Mouse (Mus musculus) hindbrain, embryonic 16.5 days (tissue): ENCODE measurements around the gene Camta1. TPM values are rescaled to one million over a fixed set of nuclear protein-coding genes. Genes with fewer than 3 reads are reported as not detected.
A peak's percentile ranks its signal among the peaks of the same experiment; 100 is the strongest.

Experiments
- ATAC-seq: fragments of 200-750 bp; cut with Nextera tagmentation; 2 replicates; pipeline ENCODE4 v1.8.0; 2017; ENCODE audit warnings: moderate TSS enrichment, moderate library complexity
- H3K27ac ChIP-seq: fragments of 300-500 bp; sonication (generic); 2 replicates; pipeline ENCODE4 v1.5.1; 2014; ENCODE audit warnings: low read depth, mild to moderate bottlenecking, control low read depth, low read length, moderate library complexity
- H3K27me3 ChIP-seq: fragments of 300-500 bp; sonication (generic); replicated peaks from 2 replicates; pipeline ENCODE4 v1.6.1; 2014; ENCODE audit warnings: low read length; ENCODE audit not compliant: control insufficient read depth, insufficient read depth
- H3K36me3 ChIP-seq: fragments of 300-500 bp; sonication (generic); 2 replicates; pipeline ENCODE4 v1.6.1; 2014; ENCODE audit warnings: mild to moderate bottlenecking, low read length, moderate library complexity, mixed read lengths; ENCODE audit not compliant: control insufficient read depth, insufficient read depth
- H3K4me1 ChIP-seq: fragments of 300-500 bp; sonication (generic); 2 replicates; pipeline ENCODE4 v1.6.1; 2014; ENCODE audit warnings: low read depth, low read length; ENCODE audit not compliant: control insufficient read depth, insufficient read depth
- H3K4me2 ChIP-seq: fragments of 300-500 bp; sonication (generic); 2 replicates; pipeline ENCODE4 v1.6.1; 2014; ENCODE audit warnings: mild to moderate bottlenecking, low read length, control low read depth, moderate library complexity
- H3K4me3 ChIP-seq: fragments of 300-500 bp; sonication (generic); 2 replicates; pipeline ENCODE4 v1.5.1; 2014; ENCODE audit warnings: mild to moderate bottlenecking, low read length, control low read depth, moderate library complexity
- H3K9ac ChIP-seq: fragments of 300-500 bp; sonication (generic); 2 replicates; pipeline ENCODE4 v1.6.1; 2014; ENCODE audit warnings: low read depth, mild to moderate bottlenecking, control low read depth, low read length, moderate library complexity
- H3K9me3 ChIP-seq: fragments of 300-500 bp; sonication (generic); 2 replicates; pipeline ENCODE4 v1.6.1; 2014; ENCODE audit warnings: mild to moderate bottlenecking, low read length, moderate library complexity; ENCODE audit not compliant: control insufficient read depth
- WGBS: fragments of 180-500 bp; shearing (Covaris S2); extraction: QIAGEN DNeasy Blood & Tissue Kit; methylation state at CpG from one replicate; pipeline ENCODE4 v1.1.7; 2014; 5-methylcytosine and 5-hydroxymethylcytosine counted together
- polyA plus RNA-seq: library from polyadenylated mRNA; unstranded; fragments of >200 nt; fragmentation: Nextera tagmentation; extraction: Ambion mirVana; gene quantifications from 2 replicates; pipeline ENCODE4 v1.2.1, GENCODE M21; 2015

Gene Camta1
- polyA plus RNA-seq, 1 experiment from 2014 or later: 153 TPM

- no peak overlapping the region for H3K4me3 ChIP-seq
- WGBS: 14% methylated on average over 16 of the region's 16 CpGs
- ATAC-seq: peak; percentile 60; the same call in 1 of the 2 replicates
- H3K27ac ChIP-seq: no peak overlapping the region
- H3K4me1 ChIP-seq: peaks cover 4% of the 10 kb centered on the region
- H3K27me3 ChIP-seq: no peaks in the 10 kb centered on the region
- H3K4me2 ChIP-seq: no peak overlapping the region
- H3K9ac ChIP-seq: no peak overlapping the region
- no peaks in the 10 kb centered on the region for H3K36me3 ChIP-seq
- H3K9me3 ChIP-seq: no peaks in the 10 kb centered on the region
These were observed 257.2 kb downstream of the Camta1 start for GRCm38 (mm10) chr4:151604481-151604880.

- ATAC-seq: no peak
- 54% methylated on average over 9 of the region's 9 CpGs for WGBS
- Histone ChIP-seq H3K27ac (no peak overlapping the region), H3K9ac (no peak overlapping the region), H3K4me2 (no peak overlapping the region), H3K36me3 (no peaks in the 10 kb centered on the region), H3K27me3 (no peaks in the 10 kb centered on the region), H3K9me3 (no peaks in the 10 kb centered on the region), H3K4me1 (peaks cover 4% of the 10 kb centered on the region), H3K4me3 (no peak overlapping the region)
These were observed 258.1 kb downstream of the Camta1 start for GRCm38 (mm10) chr4:151603586-151603985.

- Histone ChIP-seq H3K27ac (no peak overlapping the region), H3K9ac (no peak overlapping the region), H3K4me1 (peaks cover 3% of the 10 kb centered on the region; the same call in 1 of the 2 replicates), H3K9me3 (no peaks in the 10 kb centered on the region), H3K36me3 (no peaks in the 10 kb centered on the region), H3K4me3 (no peak overlapping the region), H3K27me3 (no peaks in the 10 kb centered on the region), H3K4me2 (no peak overlapping the region)
- 44% methylated on average over 8 of the region's 8 CpGs for WGBS
- peak; percentile 42; the same call in 1 of the 2 replicates for ATAC-seq
These were observed 266.6 kb downstream of the Camta1 start for GRCm38 (mm10) chr4:151595116-151595515.

- no peak overlapping the region for H3K4me2 ChIP-seq
- H3K27me3 ChIP-seq: no peaks in the 10 kb centered on the region
- no peak for ATAC-seq
- H3K4me1 ChIP-seq: peaks cover 3% of the 10 kb centered on the region; the same call in 1 of the 2 replicates
- no peak overlapping the region for H3K4me3 ChIP-seq
- H3K36me3 ChIP-seq: no peaks in the 10 kb centered on the region
- no peak overlapping the region for H3K9ac ChIP-seq
- H3K27ac ChIP-seq: no peak overlapping the region
- no peaks in the 10 kb centered on the region for H3K9me3 ChIP-seq
- WGBS: 84% methylated on average over 7 of the region's 7 CpGs
These were observed 268.6 kb downstream of the Camta1 start for GRCm38 (mm10) chr4:151593042-151593441.

- no peak overlapping the region for H3K4me2 ChIP-seq
- peaks cover 6% of the 10 kb centered on the region for H3K4me1 ChIP-seq
- H3K9ac ChIP-seq: no peak overlapping the region
- H3K4me3 ChIP-seq: no peak overlapping the region
- no peaks in the 10 kb centered on the region for H3K9me3 ChIP-seq
- WGBS: 29% methylated on average over 9 of the region's 9 CpGs
- no peak overlapping the region for H3K27ac ChIP-seq
- H3K36me3 ChIP-seq: no peaks in the 10 kb centered on the region
- H3K27me3 ChIP-seq: no peaks in the 10 kb centered on the region
- 0 out of 2 replicates have a peak, but pooled peaks have one; percentile 32 for ATAC-seq
These were observed 275.6 kb downstream of the Camta1 start for GRCm38 (mm10) chr4:151586074-151586473.

GRCm38 (mm10) chr4:151577961-151578360 is 283.7 kb downstream of the Camta1 start:
- peaks cover 10% of the 10 kb centered on the region for H3K4me1 ChIP-seq
- H3K27ac ChIP-seq: no peak overlapping the region
- H3K27me3 ChIP-seq: no peaks in the 10 kb centered on the region
- no peak overlapping the region for H3K4me2 ChIP-seq
- no peaks in the 10 kb centered on the region for H3K9me3 ChIP-seq
- WGBS: 63% methylated on average over 3 of the region's 3 CpGs
- no peak overlapping the region for H3K4me3 ChIP-seq
- H3K9ac ChIP-seq: no peak overlapping the region
- ATAC-seq: no peak
- H3K36me3 ChIP-seq: no peaks in the 10 kb centered on the region

GRCm38 (mm10) chr4:151576291-151577108 is 285.2 kb downstream of the Camta1 start:
- H3K27ac ChIP-seq: peak overlapping the region; percentile 11; the same call in 1 of the 2 replicates
- H3K9ac ChIP-seq: no peak overlapping the region
- no peaks in the 10 kb centered on the region for H3K27me3 ChIP-seq
- no peaks in the 10 kb centered on the region for H3K36me3 ChIP-seq
- no peak overlapping the region for H3K4me2 ChIP-seq
- 69% methylated on average over 15 of the region's 15 CpGs for WGBS
- H3K4me3 ChIP-seq: no peak overlapping the region
- H3K9me3 ChIP-seq: no peaks in the 10 kb centered on the region
- peak; percentile 53; the same call in 1 of the 2 replicates for ATAC-seq
- H3K4me1 ChIP-seq: peaks cover 10% of the 10 kb centered on the region

GRCm38 (mm10) chr4:151572716-151573115 is 289.0 kb downstream of the Camta1 start:
- Histone ChIP-seq H3K27ac (no peak overlapping the region), H3K9ac (no peak overlapping the region), H3K4me1 (peaks cover 18% of the 10 kb centered on the region), H3K9me3 (no peaks in the 10 kb centered on the region), H3K36me3 (no peaks in the 10 kb centered on the region), H3K4me3 (no peak overlapping the region), H3K4me2 (no peak overlapping the region), H3K27me3 (no peaks in the 10 kb centered on the region)
- ATAC-seq: no peak
- WGBS: 51% methylated on average over 5 of the region's 5 CpGs

- 0 out of 2 replicates have a peak overlapping the region, but pooled peaks have one; percentile 9 for H3K9ac ChIP-seq
- H3K27ac ChIP-seq: no peak overlapping the region
- no peak for ATAC-seq
- peaks cover 9% of the 10 kb centered on the region for H3K4me1 ChIP-seq
- H3K4me3 ChIP-seq: no peak overlapping the region
- H3K27me3 ChIP-seq: no peaks in the 10 kb centered on the region
- no peak overlapping the region for H3K4me2 ChIP-seq
- H3K9me3 ChIP-seq: no peaks in the 10 kb centered on the region
- 78% methylated on average over 3 of the region's 3 CpGs for WGBS
- H3K36me3 ChIP-seq: no peaks in the 10 kb centered on the region
These were observed 292.1 kb downstream of the Camta1 start for GRCm38 (mm10) chr4:151569586-151569985.
